Mouse (Mus musculus) frontal cortex, postnatal 36 days (tissue): ENCODE results near the gene Trim58.
A peak's percentile ranks its signal among the peaks of the same experiment; 100 is the strongest.

ENCODE experiments used
- DNase-seq, 2 experiments: peaks; one replicate each; pipeline ENCODE4 v3.0.0; 2022; ENCODE audit warnings: low spot score in 2 of 2

Gene Trim58

DNA sequence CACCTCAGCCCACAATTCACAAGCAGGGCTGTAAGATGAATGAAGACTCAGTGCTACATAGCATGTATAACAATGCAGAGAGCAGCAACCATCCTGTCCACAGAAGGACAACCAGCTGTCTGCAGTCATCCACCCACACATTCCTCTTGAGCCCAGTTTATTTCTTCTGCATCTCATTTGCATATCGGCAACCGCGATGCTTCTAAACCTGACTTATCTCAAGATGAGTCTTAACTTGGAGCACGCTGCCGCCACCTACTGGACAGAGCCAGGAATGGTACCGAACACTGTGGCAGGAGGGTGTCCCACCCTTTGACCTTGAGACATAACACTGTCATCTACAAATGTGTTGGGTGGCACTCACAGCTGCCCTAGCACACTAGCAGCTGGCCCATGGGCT, 3.1 kb downstream of the Trim58 start:
- DNase-seq = peak; percentile 23 to 41

DNA sequence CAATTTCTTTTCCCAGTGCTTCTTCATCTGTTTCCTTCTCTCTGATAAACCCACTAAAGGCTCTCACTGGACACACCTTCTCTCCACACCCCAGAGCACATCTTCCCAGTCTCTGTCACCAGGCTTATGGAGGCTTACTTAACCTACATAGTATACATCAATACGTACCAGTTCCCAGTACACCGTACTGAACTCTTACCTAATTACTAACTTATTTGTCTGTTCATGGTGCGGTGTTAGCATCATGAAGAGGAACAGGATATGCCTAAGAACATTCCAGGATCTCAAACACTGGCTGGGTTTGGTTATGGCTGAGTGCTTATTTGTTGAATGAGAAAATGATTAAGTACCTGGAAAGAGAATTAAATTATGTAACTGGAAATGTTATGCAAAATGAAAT, 14.9 kb downstream of the Trim58 start:
- no peak for DNase-seq

DNA sequence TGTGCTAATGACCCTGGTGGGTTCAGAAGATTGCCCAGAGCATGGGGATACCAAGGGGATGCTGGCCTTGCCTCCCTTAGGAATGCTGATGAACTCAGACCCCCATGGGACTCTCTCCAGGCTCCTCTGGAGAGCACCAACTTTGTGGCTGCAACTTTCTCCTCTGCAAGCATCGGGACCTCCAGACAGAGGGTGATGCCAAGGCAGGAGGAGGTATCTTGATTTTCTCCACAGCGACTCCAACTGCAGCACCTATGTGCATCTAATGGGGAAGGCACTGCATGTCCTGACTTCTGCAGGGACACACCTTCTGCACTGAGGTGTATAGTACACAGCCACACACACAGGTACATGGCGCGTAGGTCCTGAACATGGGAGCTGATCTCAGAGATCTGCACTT, 18.3 kb downstream of the Trim58 start, which contains the start of gene Olfr322:
Gene Olfr322 (plus strand): TSS at position 187 of the 400 bp plus-strand sequence.
- no peak for DNase-seq

DNA sequence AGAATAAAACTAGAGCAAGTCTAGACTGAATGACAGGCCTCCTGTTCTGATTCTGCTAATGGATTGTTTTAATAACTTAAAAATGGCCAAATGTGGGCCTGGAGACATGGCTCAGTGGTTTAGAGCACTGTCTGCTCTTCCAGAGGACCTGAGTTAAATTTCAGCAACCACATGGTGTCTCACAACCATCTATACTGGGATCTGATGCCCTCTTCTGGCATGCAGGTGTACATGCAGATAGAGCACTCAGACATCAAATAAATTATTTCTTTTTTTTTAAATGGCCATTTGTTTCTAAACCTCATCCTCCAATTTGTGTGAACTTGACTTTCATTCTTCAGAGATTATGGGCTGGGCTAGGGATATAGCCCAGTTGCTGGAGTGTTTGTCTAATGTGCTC, 29.0 kb downstream of the Trim58 start:
- DNase-seq = no peak

DNA sequence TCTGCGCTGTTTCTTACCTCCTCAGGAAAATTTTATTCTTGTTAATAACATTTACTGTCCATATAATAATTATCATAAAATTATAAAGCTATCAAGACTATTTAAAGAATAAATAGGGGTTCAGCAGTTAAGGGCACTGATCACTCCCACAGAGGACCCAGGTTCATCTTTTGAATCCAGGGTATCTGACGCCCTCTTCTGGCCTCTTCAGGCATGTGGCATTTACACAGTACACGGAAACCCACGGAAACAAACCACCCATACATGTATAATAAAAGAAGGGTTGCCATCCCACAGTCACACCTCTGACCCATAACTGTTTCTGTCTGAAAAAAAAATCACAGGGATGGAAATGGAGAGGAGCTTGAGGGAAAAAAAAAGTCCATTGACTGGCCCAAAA, 31.6 kb downstream of the Trim58 start:
- DNase-seq = no peak

DNA sequence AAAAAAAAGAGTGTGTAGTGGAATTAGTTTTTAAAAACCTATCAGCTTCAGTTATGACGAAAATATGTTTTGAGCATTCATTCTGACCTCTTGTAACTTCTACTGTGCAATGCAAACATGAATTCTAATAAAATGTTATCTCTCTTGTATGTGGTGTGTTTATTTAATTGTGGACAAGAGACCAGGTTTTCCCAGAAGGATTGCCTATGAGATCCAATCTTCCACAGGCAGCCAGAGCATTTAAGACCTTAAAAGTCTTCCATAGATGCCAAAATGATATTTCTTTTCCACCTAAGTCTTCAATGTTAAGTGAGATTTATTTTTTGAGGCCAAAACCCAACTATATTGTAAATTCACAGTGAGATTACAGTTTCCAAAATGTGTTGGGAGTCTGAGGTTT, 40.5 kb downstream of the Trim58 start, which contains the start of gene Olfr320:
Gene Olfr320 (plus strand): TSS at position 301 of the 400 bp plus-strand sequence.
- no peak for DNase-seq

DNA sequence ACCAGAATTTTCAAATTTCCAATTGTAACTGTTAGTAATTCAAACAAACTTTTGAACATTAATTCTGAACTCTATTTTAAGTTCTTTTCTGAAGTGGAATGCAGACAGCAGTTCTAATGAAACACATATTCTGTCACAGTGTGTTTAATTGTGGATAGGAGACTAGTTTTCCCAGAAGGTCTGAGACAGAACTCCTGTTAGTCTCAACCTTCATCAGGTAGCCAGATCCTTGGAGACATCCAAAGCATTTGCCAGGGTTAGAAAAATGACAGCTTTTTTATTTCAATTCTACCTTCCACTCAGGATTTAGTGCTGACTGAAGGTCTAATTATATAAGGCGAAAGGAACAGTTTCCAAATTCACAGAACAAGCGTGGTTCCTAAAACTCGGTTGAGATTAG, 58.6 kb downstream of the Trim58 start, which contains the start of gene Olfr319:
Gene Olfr319 (plus strand): TSS at position 301 of the 400 bp plus-strand sequence.
- DNase-seq = no peak
